In genomic region chr13:37282515-37282914, GRCm38 (mm10) we compare ENCODE assay signal across 10 mouse cellular contexts.
"Had no signal": no experiment of that assay in that cellular context is flagged by ENCODE, and none has a peak within 500 bp of the region (broad histone marks: within the 10 kb centered on the region; RNA-seq: fewer than 3 reads in every experiment).

No protein-coding gene starts in this region.

- H3K36me3 ChIP-seq: limb, embryonic 13.5 days; midbrain, embryonic 13.5 days had no signal

- H3K27ac ChIP-seq: limb, embryonic 13.5 days; liver, embryonic 14.5 days; macrophage; midbrain, embryonic 13.5 days had no signal

- H3K4me3 ChIP-seq: limb, embryonic 13.5 days; midbrain, embryonic 13.5 days had no signal

- DNase-seq: kidney, postnatal 14 days; left cerebral cortex, postnatal 4 days; lung, embryonic 14.5 days; right cerebral cortex, adult 18-20 months; right cerebral cortex, postnatal 25 days; thymus, postnatal 4 days had no signal

- H3K4me1 ChIP-seq: limb, embryonic 13.5 days; midbrain, embryonic 13.5 days had no signal

- H3K27me3 ChIP-seq: limb, embryonic 13.5 days; midbrain, embryonic 13.5 days had no signal

- H3K9me3 ChIP-seq: limb, embryonic 13.5 days; midbrain, embryonic 13.5 days had no signal
